Mouse (Mus musculus) megakaryocyte, embryonic 14.5 days (primary cell): ENCODE results near the gene Gm21987.

Experiments used
- FLI1 ChIP-seq: IDR thresholded peaks from 2 replicates; pipeline ENCODE4 v1.6.1; 2012; ENCODE audit warnings: low read length, inconsistent platforms, mixed read lengths
- GATA1 ChIP-seq: IDR thresholded peaks from 3 replicates; pipeline ENCODE4 v1.6.1; 2012; ENCODE audit warnings: mixed read lengths, low read length, inconsistent platforms, borderline replicate concordance

DNA sequence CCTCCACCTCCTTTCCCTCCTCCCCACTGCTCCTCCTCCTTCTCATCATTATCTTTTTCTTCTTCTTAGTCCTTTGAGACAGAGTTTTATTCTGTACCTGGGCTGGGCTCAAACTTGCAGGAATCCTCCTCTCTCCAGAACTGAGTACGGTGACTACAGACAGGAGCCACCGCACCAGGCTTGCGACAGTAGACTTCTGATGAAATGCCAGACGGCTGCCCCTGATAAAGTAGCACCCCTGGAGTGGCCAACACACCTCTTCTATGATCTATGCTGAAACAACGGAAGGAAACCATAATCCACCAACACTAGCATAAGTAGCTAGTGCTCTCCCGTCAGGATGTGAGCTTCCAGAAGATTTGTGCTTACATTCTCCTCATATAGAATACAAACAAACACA lies 40.5 kb downstream of the Gm21987 start:
- TF ChIP-seq GATA1 (no peak), FLI1 (no peak)
